Mouse (Mus musculus) liver, adult 2 months (tissue): ENCODE results near the gene Egfr.

Experiments used
- CTCF ChIP-seq: fragments of 200-500 bp; IDR thresholded peaks from 2 replicates; pipeline ENCODE4 v1.5.1; 2011; ENCODE audit warnings: low read depth, low read length, control low read depth
- POLR2A ChIP-seq: fragments of 200-500 bp; IDR thresholded peaks from 2 replicates; pipeline ENCODE4 v1.6.1; 2011; ENCODE audit warnings: low read length, control low read depth; ENCODE audit not compliant: insufficient read depth; ENCODE audit errors: extremely low read depth

GRCm38 (mm10) chr11:16941973-16942452 lies 190.0 kb downstream of the Egfr start:
- TF ChIP-seq CTCF (no peak), POLR2A (no peak)
